In genomic region chr5:52990687-52991341, GRCm38 (mm10) we compare ENCODE assay signal across 20 mouse cellular contexts. TPM values are rescaled to one million over a fixed set of nuclear protein-coding genes. Genes with fewer than 3 reads are reported as not detected.
DNase-seq lines count a peak whose midpoint lies in the region; ATAC-seq and TF ChIP-seq lines count a peak whose summit lies in the region.
"Had no signal": no experiment of that assay in that cellular context is flagged by ENCODE, and none has a peak within 500 bp of the region (broad histone marks: within the 10 kb centered on the region; RNA-seq: fewer than 3 reads in every experiment).

No protein-coding gene starts in this region.

- H3K27ac ChIP-seq in kidney, postnatal 0 days, result 0 out of 2 replicates have a peak overlapping the region, but pooled peaks have one; percentile 8
- peak overlapping the region; percentile 8 for H3K27ac ChIP-seq in intestine, embryonic 15.5 days
- H3K27ac ChIP-seq in liver, embryonic 14.5 days, result no peak overlapping the region
- H3K27ac ChIP-seq: hindbrain, embryonic 15.5 days had no signal

- no peak for DNase-seq in kidney, postnatal 0 days (ENCODE audit: low spot score)
- DNase-seq in kidney, postnatal 14 days, result no peak
- DNase-seq in liver, embryonic 14.5 days (ENCODE audit: low read depth in 3 of 3, low spot score in 3 of 3), result no peak
- DNase-seq in lung, postnatal 4 days, result peak; percentile 32 to 68
- no peak for DNase-seq in frontal cortex, postnatal 14 days (ENCODE audit: low spot score in 2 of 2)
- DNase-seq in urinary bladder, adult 2 months (ENCODE audit: low spot score), result no peak
- DNase-seq: adrenal gland, postnatal 14 days; B cell, adult 2 months; cerebellum, adult 8-10 months; heart, postnatal 14 days; kidney, postnatal 10 days; thymus, postnatal 25 days had no signal

- no peak for TF ChIP-seq CTCF in kidney, postnatal 0 days (IDR thresholded peaks at IDR 0.05; ENCODE audit: low read depth)
- TF ChIP-seq CTCF in liver, embryonic 14.5 days (IDR thresholded peaks at IDR 0.05; ENCODE audit: low read depth), result no peak

- no peaks in the 10 kb centered on the region for H3K9me3 ChIP-seq in kidney, postnatal 0 days (replicated peaks; ENCODE audit: low read length)
- H3K9me3 ChIP-seq in intestine, embryonic 15.5 days, result no peaks in the 10 kb centered on the region
- H3K9me3 ChIP-seq in liver, embryonic 14.5 days (ENCODE audit: control insufficient read depth, low read length), result no peaks in the 10 kb centered on the region
- H3K9me3 ChIP-seq: hindbrain, embryonic 15.5 days had no signal

- H3K27me3 ChIP-seq in kidney, postnatal 0 days (ENCODE audit: insufficient read depth, low read length), result no peaks in the 10 kb centered on the region
- no peaks in the 10 kb centered on the region for H3K27me3 ChIP-seq in intestine, embryonic 15.5 days (replicated peaks)
- H3K27me3 ChIP-seq in liver, embryonic 14.5 days (ENCODE audit: control insufficient read depth, insufficient read depth, low read length), result no peaks in the 10 kb centered on the region
- H3K27me3 ChIP-seq: hindbrain, embryonic 15.5 days; megakaryocyte, embryonic 14.5 days had no signal

- H3K4me1 ChIP-seq in kidney, postnatal 0 days (replicated peaks; ENCODE audit: insufficient read depth, low read length), result no peaks in the 10 kb centered on the region
- H3K4me1 ChIP-seq in intestine, embryonic 15.5 days (replicated peaks), result 0 out of 2 replicates have a peak, but pooled peaks cover 4% of the 10 kb centered on the region
- H3K4me1 ChIP-seq in liver, embryonic 14.5 days (replicated peaks; ENCODE audit: control insufficient read depth in 2 of 2, insufficient read depth in 2 of 2, low read length in 1 of 2), result 0 out of 4 replicates have a peak, but pooled peaks cover 0 to 4% of the 10 kb centered on the region in 2 experiments
- H3K4me1 ChIP-seq: hindbrain, embryonic 15.5 days; megakaryocyte, embryonic 14.5 days had no signal

- H3K4me3 ChIP-seq in kidney, postnatal 0 days (replicated peaks; ENCODE audit: low read depth, low read length), result no peak overlapping the region
- H3K4me3 ChIP-seq in intestine, embryonic 15.5 days (replicated peaks), result no peak overlapping the region
- H3K4me3 ChIP-seq in liver, embryonic 14.5 days (ENCODE audit: insufficient read depth in 1 of 2, low read depth in 2 of 2, low read length in 2 of 2), result peak overlapping the region in 1 of 2 experiments; percentile 42; a peak in 2 of 4 replicates
- H3K4me3 ChIP-seq: hindbrain, embryonic 15.5 days; megakaryocyte, embryonic 14.5 days had no signal

- H3K36me3 ChIP-seq in kidney, postnatal 0 days (ENCODE audit: insufficient read depth, low read length), result no peaks in the 10 kb centered on the region
- no peaks in the 10 kb centered on the region for H3K36me3 ChIP-seq in intestine, embryonic 15.5 days
- H3K36me3 ChIP-seq in liver, embryonic 14.5 days (replicated peaks; ENCODE audit: control insufficient read depth, insufficient read depth, low read depth), result no peaks in the 10 kb centered on the region
- H3K36me3 ChIP-seq: hindbrain, embryonic 15.5 days had no signal

- WGBS in kidney, postnatal 0 days, result 58% methylated on average over 8 of the region's 8 CpGs
- WGBS in intestine, embryonic 15.5 days, result 42% methylated on average over 8 of the region's 8 CpGs
- WGBS in liver, embryonic 14.5 days (ENCODE audit: insufficient replicate concordance), result 32% methylated on average over 8 of the region's 8 CpGs

- no peak for TF ChIP-seq EP300 in liver, embryonic 14.5 days (IDR thresholded peaks at IDR 0.05; ENCODE audit: low read depth)

- H3K9ac ChIP-seq in kidney, postnatal 0 days (ENCODE audit: low read depth, low read length), result no peak overlapping the region
- H3K9ac ChIP-seq in intestine, embryonic 15.5 days, result no peak overlapping the region
- no peak overlapping the region for H3K9ac ChIP-seq in liver, embryonic 14.5 days (replicated peaks)
- H3K9ac ChIP-seq: hindbrain, embryonic 15.5 days had no signal

- H3K4me2 ChIP-seq in kidney, postnatal 0 days (ENCODE audit: low read length), result no peak overlapping the region
- no peak overlapping the region for H3K4me2 ChIP-seq in intestine, embryonic 15.5 days (replicated peaks)
- peak overlapping the region; percentile 23 for H3K4me2 ChIP-seq in liver, embryonic 14.5 days (ENCODE audit: low read depth)
- H3K4me2 ChIP-seq: heart, embryonic 11.5 days; hindbrain, embryonic 15.5 days had no signal

- ATAC-seq in kidney, postnatal 0 days (replicated peaks; ENCODE audit: low FRiP score, low read depth), result no peak
- peak; percentile 82 for ATAC-seq in intestine, embryonic 15.5 days
- no peak for ATAC-seq in liver, embryonic 14.5 days (ENCODE audit: insufficient read depth)
- ATAC-seq: forebrain, embryonic 14.5 days; midbrain, embryonic 16.5 days had no signal

RNA-seq across cellular contexts. Expression of gene Slc34a2, which starts 47.1 kb away (rescaled TPM):
- 3.9 TPM in 2 replicates for polyA plus RNA-seq in kidney, postnatal 0 days (2015; fragmentation: Nextera tagmentation; extraction: Ambion mirVana)
- polyA plus RNA-seq in intestine, embryonic 15.5 days (2015; fragmentation: Nextera tagmentation; extraction: Ambion mirVana), result 16.3 and 18.3 TPM in 2 replicates
- polyA plus RNA-seq in liver, embryonic 14.5 days (2012; rRNA removed), result 0.01 and 0.02 TPM in 2 replicates
- not detected in 2 replicates for polyA plus RNA-seq in liver, embryonic 14.5 days (2014; fragmentation: Nextera tagmentation; extraction: Ambion mirVana)
- 0.03 TPM in 1 of 2 replicates, not detected in the other for polyA plus RNA-seq in urinary bladder, adult 2 months (2012; rRNA removed)
- polyA plus RNA-seq: embryonic facial prominence, embryonic 11.5 days; erythroblast, embryonic 14.5 days; forebrain, embryonic 14.5 days; heart, embryonic 11.5 days had no signal

Comparison
In these comparisons a context has a peak if more than half of its experiments do, and no peak if none do; other contexts are left out.
1. DNase-seq: peak in lung, postnatal 4 days (2 of 2); none in kidney, postnatal 0 days (single experiment), kidney, postnatal 14 days (single experiment), liver, embryonic 14.5 days (0 of 3), frontal cortex, postnatal 14 days (0 of 2) and urinary bladder, adult 2 months (single experiment).